Mouse (Mus musculus): ENCODE results near the gene Cdc123. TPM values are rescaled to one million over a fixed set of nuclear protein-coding genes. Genes with fewer than 3 reads are reported as not detected.

Cdc123 gene
- polyA plus RNA-seq, 1 experiment from 2014 or later, result 329 TPM

GRCm38 (mm10) chr2:5758569-5758968 is 86.4 kb downstream of the Cdc123 start:
- no peak overlapping the region for H3K4me3 ChIP-seq
- no peak overlapping the region for H3K4me2 ChIP-seq (replicated peaks)
- no peaks in the 10 kb centered on the region for H3K4me1 ChIP-seq
- H3K9me3 ChIP-seq, result no peaks in the 10 kb centered on the region
- 98% methylated on average over 2 of the region's 2 CpGs for WGBS
- no peaks in the 10 kb centered on the region for H3K36me3 ChIP-seq
- H3K9ac ChIP-seq (replicated peaks), result no peak overlapping the region
- H3K27me3 ChIP-seq, result no peaks in the 10 kb centered on the region
- no peak overlapping the region for H3K27ac ChIP-seq (replicated peaks)
- ATAC-seq (replicated peaks), result no peak

GRCm38 (mm10) chr2:5750872-5751271 is 94.1 kb downstream of the Cdc123 start:
- 89% methylated on average over 3 of the region's 3 CpGs for WGBS
- H3K4me1 ChIP-seq, result no peaks in the 10 kb centered on the region
- H3K9me3 ChIP-seq, result no peaks in the 10 kb centered on the region
- H3K4me3 ChIP-seq, result no peak overlapping the region
- H3K27me3 ChIP-seq, result no peaks in the 10 kb centered on the region
- H3K9ac ChIP-seq (replicated peaks), result no peak overlapping the region
- H3K27ac ChIP-seq (replicated peaks), result no peak overlapping the region
- ATAC-seq (replicated peaks), result no peak
- H3K4me2 ChIP-seq (replicated peaks), result no peak overlapping the region
- H3K36me3 ChIP-seq, result no peaks in the 10 kb centered on the region

GRCm38 (mm10) chr2:5749210-5749609 is 95.8 kb downstream of the Cdc123 start:
- no peak for ATAC-seq (replicated peaks)
- Histone ChIP-seq H3K27me3 (no peaks in the 10 kb centered on the region), H3K9ac (replicated peaks) (no peak overlapping the region), H3K36me3 (no peaks in the 10 kb centered on the region), H3K4me1 (no peaks in the 10 kb centered on the region), H3K4me3 (no peak overlapping the region), H3K4me2 (replicated peaks) (no peak overlapping the region), H3K9me3 (no peaks in the 10 kb centered on the region), H3K27ac (replicated peaks) (no peak overlapping the region)
- 91% methylated on average over 6 of the region's 6 CpGs for WGBS

DNA sequence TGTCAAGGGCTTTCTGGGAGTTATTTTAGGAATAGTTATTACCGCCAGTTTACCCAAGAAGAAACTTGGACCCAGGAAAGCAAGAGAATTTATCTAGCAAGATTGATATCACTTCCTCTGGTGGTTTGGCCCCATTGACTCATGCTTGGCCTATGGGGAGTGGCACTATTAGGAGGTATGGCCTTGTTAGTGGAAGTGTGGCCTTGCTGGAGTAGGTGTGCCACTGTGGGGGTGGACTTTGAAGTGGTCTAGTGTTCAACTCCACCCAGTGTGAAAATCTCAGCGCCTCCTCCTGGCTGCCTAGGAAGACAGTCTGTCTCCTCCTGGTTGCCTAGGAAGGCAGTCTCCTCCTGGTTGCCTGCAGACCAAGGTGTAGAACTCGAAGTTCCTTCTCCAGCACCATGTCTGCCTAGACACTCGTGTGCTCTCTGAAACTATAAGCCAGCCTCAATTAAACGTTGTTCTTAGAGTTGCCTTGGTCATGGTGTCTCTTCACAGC is 97.4 kb downstream of the Cdc123 start:
- H3K36me3 ChIP-seq, result no peaks in the 10 kb centered on the region
- WGBS, result 84% methylated on average over 5 of the region's 5 CpGs
- H3K27me3 ChIP-seq, result no peaks in the 10 kb centered on the region
- H3K4me2 ChIP-seq (replicated peaks), result no peak overlapping the region
- H3K4me1 ChIP-seq, result no peaks in the 10 kb centered on the region
- no peaks in the 10 kb centered on the region for H3K9me3 ChIP-seq
- H3K9ac ChIP-seq (replicated peaks), result no peak overlapping the region
- no peak overlapping the region for H3K27ac ChIP-seq (replicated peaks)
- no peak for ATAC-seq (replicated peaks)
- no peak overlapping the region for H3K4me3 ChIP-seq

- Histone ChIP-seq H3K4me1 (no peaks in the 10 kb centered on the region), H3K4me2 (replicated peaks) (no peak overlapping the region), H3K36me3 (no peaks in the 10 kb centered on the region), H3K9ac (replicated peaks) (no peak overlapping the region), H3K4me3 (no peak overlapping the region), H3K9me3 (no peaks in the 10 kb centered on the region), H3K27me3 (no peaks in the 10 kb centered on the region), H3K27ac (replicated peaks) (no peak overlapping the region)
- ATAC-seq (replicated peaks), result no peak
- WGBS, result 83% methylated on average over 12 of the region's 12 CpGs
Observed at GRCm38 (mm10) chr2:5746529-5746928, 98.4 kb downstream of the Cdc123 start.

Other genes with a start within 250 kb of the Cdc123 start
- 6.5 and 8.4 TPM in 2 replicates for gene Camk1d, start 130.6 kb downstream of the Cdc123 start, polyA plus RNA-seq (2015; fragmentation: Nextera tagmentation; extraction: Ambion mirVana)
- gene Nudt5, start 145 bp downstream of the Cdc123 start, polyA plus RNA-seq (2015; fragmentation: Nextera tagmentation; extraction: Ambion mirVana), result 33.2 and 34.7 TPM in 2 replicates
- 1.2 and 1.9 TPM in 2 replicates for gene Gm13199, start 17.8 kb upstream of the Cdc123 start, polyA plus RNA-seq (2015; fragmentation: Nextera tagmentation; extraction: Ambion mirVana)
- gene Sec61a2, start 50.3 kb upstream of the Cdc123 start, polyA plus RNA-seq (2015; fragmentation: Nextera tagmentation; extraction: Ambion mirVana), result 88.2 and 95.8 TPM in 2 replicates
- gene Dhtkd1, start 97.6 kb upstream of the Cdc123 start, polyA plus RNA-seq (2015; fragmentation: Nextera tagmentation; extraction: Ambion mirVana), result 6.0 and 8.9 TPM in 2 replicates
- 9.1 and 9.5 TPM in 2 replicates for gene Upf2, start 106.3 kb upstream of the Cdc123 start, polyA plus RNA-seq (2015; fragmentation: Nextera tagmentation; extraction: Ambion mirVana)

Measured in forebrain, embryonic 15.5 days (tissue).